Mouse (Mus musculus) small intestine, adult 2 months (tissue): Measurements from ENCODE around the gene Mcu.

Experiments used
- CTCF ChIP-seq: fragments of 200-500 bp; IDR thresholded peaks from 2 replicates; pipeline ENCODE4 v1.5.1; 2012; ENCODE audit warnings: low read depth, mild to moderate bottlenecking, control low read depth, inconsistent platforms, low read length, moderate library complexity, mixed read lengths; ENCODE audit not compliant: insufficient replicate concordance, insufficient read length; ENCODE audit errors: extremely low read depth
- POLR2A ChIP-seq: fragments of 200-500 bp; IDR thresholded peaks from 2 replicates; pipeline ENCODE4 v1.6.1; 2012; ENCODE audit warnings: low read depth, mild to moderate bottlenecking, control low read depth, inconsistent platforms, low read length, moderate library complexity

DNA sequence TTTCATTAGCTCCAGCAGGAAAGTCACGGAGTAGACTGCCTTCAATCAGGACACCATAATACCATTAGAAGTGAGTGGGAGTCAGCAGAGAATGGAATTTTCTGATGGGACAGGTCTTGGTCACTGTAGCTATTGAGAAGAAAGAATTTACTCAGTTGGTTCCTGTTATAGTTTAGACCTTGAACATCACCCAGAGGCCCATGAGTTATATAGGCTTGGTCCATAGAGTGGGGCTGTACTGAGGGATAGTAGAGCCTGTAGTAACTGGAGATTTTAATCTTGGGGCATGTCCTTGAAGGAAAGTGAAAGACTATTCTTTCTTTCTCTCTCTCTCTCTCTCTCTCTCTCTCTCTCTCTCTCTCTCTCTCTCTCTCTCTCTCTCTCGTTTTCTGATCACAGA, 28.2 kb upstream of the Mcu start:
- TF ChIP-seq CTCF (no peak), POLR2A (no peak)
